Mouse (Mus musculus) Patski (cell line): ENCODE results near the gene Gabarapl1. TPM values are rescaled to one million over a fixed set of nuclear protein-coding genes. Genes with fewer than 3 reads are reported as not detected.
A peak's percentile ranks its signal among the peaks of the same experiment; 100 is the strongest.

Source experiments
- ATAC-seq: fragments of 100-300 bp; one replicate; pipeline ENCODE4 v1.8.0; 2021
- CTCF ChIA-PET: fragments of 350-600 bp; sonication (Branson Sonifier 250); formaldehyde crosslinking; loops from one replicate; lab custom pipeline; 2022; ENCODE audit warnings: inconsistent platforms; lab: Charles Lee
- POLR2A ChIA-PET: fragments of 350-600 bp; sonication (Branson Sonifier 250); formaldehyde crosslinking; loops from one replicate; lab custom pipeline; 2022; ENCODE audit warnings: antibody characterized with exemption, inconsistent platforms; lab: Charles Lee
- DNase-seq: peaks from one replicate; pipeline ENCODE4 v3.0.0-alpha.2; 2011; ENCODE audit warnings: low read depth, low spot score
- H3K27me3 ChIP-seq: fragments of 371-371 bp; one replicate; pipeline ENCODE4 v1.5.1; 2021
- CTCF ChIP-seq: fragments of 100-300 bp; IDR thresholded peaks from one replicate; pipeline ENCODE4 v1.5.1; 2021
- in situ Hi-C: fragments of 300-500 bp; cut with MboI; formaldehyde crosslinking; loops from 3 replicates; pipeline ENCODE4 v1.11.1; 2018; ENCODE audit warnings: low pct_unique_long_range_greater_than_20kb, mixed read lengths
- polyA plus RNA-seq: library from polyadenylated mRNA; unstranded; gene quantifications from one replicate; pipeline ENCODE4 v1.2.3, GENCODE M21; 2021

Gene Gabarapl1
- polyA plus RNA-seq, 1 experiment from 2014 or later = 203 TPM

DNA sequence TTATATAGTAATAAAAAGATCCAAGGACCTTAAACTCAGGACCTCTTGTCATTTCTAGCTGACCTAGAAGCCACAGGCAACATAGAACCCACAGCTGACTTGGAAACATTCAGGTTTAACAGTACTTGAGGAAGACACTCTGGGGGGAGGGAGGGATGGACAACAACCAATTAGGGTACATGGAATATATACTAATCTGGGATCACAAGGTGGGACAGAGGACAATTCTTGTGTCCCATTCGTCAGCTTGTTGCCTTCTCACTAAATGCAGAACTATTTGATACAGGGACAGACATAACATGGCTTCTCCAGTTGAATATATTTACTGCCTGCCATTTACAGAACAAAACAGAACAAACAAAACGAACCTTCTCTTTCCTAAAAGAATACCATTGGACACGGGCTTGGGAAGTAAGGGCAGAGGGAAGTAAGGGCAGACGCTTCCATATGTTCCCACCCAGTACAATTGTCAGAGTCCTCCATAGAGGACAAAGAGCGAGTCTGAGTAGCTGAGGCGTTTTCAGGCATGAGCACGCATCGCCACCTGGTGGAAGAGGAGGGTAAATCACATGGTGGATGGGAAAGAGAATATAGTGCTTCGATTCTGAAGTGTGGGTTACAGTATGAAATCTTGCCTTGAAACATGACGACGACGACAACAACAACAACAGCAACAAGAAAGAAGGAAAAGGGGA is 26.1 kb downstream of the Gabarapl1 start:
- TF ChIP-seq CTCF = peak; percentile 91
- ATAC-seq (peak; percentile 93), DNase-seq (no peak)
- H3K27me3 ChIP-seq = peaks cover 21% of the 10 kb centered on the region
- in situ Hi-C loops = no loop called here
- CTCF ChIA-PET = interaction anchor here (0.8 to 1.5 kb wide), 4 partner anchors 9 to 166 kb away, joined by 3 to 12 read pairs (median 5); no protein-coding TSS in a partner anchor
- POLR2A ChIA-PET = no interaction called here

DNA sequence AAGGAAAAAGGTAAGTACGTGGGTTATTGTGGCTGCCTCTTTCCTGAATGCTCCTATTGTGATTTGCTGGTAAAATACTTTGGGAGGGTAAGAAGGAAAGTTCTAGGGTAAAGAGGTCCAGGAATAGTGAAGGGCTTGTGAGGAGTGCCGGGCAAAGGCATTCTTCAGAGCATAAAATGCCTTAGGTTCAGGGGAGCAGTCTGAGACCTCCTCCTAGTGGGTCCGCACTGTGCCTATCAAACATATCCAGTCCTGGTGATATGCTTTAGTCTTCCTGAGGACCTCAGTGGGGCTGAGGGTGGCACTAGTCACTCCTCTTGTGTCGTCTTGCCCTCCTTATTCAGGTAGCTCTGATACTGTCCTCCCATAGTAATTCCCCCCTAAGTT is 26.7 kb downstream of the Gabarapl1 start:
- no peak for TF ChIP-seq CTCF
- ATAC-seq (no peak), DNase-seq (no peak)
- ChIA-PET POLR2A (no interaction called here), CTCF (interaction anchor here (1.2 to 1.8 kb wide), 4 partner anchors 14 to 166 kb away, joined by 3 to 12 read pairs (median 6); no protein-coding TSS in a partner anchor)
- peaks cover 24% of the 10 kb centered on the region for H3K27me3 ChIP-seq
- in situ Hi-C loops = no loop called here

DNA sequence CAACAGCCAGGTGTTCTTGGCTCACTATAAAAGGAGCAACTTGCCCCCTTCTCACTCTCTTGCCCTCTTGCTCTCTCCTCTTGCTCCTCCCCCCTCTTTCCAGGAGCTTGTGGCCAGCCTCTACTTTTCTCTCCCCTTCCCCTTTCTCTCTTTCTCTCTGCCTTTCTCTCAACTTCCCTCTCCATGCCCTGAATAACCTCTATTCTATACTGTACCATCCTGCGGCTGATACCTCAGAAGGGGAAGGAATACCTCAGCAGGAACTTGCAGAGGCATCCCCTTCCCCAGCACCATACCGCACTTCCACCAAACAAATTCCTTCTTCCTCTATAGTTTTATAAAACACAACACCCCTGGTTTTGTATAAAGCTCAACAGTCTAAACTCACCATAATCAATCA is 32.3 kb downstream of the Gabarapl1 start:
- DNase-seq (no peak), ATAC-seq (no peak)
- in situ Hi-C loops = no loop called here
- POLR2A ChIA-PET = no interaction called here
- CTCF ChIA-PET = interaction anchor here (1.7 to 2.0 kb wide), 2 partner anchors 10 to 21 kb away, joined by 4 to 7 read pairs; no protein-coding TSS in a partner anchor
- TF ChIP-seq CTCF = no peak
- H3K27me3 ChIP-seq = peaks cover 28% of the 10 kb centered on the region

DNA sequence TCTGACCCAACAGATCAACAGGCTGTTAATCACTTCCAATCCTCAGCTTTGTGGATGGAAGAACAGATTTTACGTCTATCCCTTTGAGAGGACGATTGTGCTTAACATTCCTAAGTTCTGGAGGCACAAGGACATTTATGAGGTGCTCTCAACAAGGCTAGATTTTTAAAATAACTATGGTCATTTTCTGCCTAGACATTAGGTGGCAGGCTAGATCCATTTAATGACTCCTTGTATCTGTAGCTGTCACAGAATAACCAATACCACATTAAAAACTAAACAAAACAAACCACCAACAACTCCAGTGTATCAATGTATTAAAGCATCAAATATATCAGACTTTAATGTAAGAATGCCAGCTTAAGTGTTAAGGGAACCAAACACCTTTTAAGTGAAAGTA is 42.4 kb downstream of the Gabarapl1 start:
- POLR2A ChIA-PET = no interaction called here
- ATAC-seq (peak; percentile 87), DNase-seq (no peak)
- peaks cover 45% of the 10 kb centered on the region for H3K27me3 ChIP-seq
- CTCF ChIA-PET = interaction anchor here (0.7 to 1.6 kb wide), 6 partner anchors 9 to 1843 kb away, joined by 3 to 6 read pairs (median 4); no protein-coding TSS in a partner anchor
- peak; percentile 45 for TF ChIP-seq CTCF
- in situ Hi-C loops = loop anchor here (5.0 kb wide), 1 partner anchor 1777 kb away; the partner anchor contains the start of gene Styk1

DNA sequence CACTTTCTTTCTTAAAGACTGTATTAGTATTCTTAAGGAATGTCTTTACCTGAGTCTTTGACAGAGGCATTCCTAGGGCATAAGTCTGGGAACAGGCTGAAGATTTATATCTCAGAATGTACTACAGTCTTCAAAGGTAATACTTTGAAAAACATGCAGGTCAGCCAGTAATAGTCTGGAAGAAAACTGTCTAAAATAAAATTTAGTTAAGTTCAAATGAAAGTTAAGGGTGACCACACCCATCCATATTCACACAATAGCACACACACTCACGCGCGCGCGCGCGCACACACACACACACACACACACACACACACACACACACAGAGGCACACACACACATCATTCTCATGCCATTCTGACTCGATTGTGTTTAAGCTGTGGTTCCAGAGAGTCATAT is 44.6 kb downstream of the Gabarapl1 start, which contains the start of gene Klre1:
Klre1 (plus strand) TSS at position 301 of the 400 bp plus-strand sequence.
- ChIA-PET CTCF (no interaction called here), POLR2A (no interaction called here)
- ATAC-seq (no peak), DNase-seq (no peak)
- TF ChIP-seq CTCF = no peak
- in situ Hi-C loops = loop anchor here (5.0 kb wide), 1 partner anchor 1775 kb away; the partner anchor contains the start of gene Styk1
- H3K27me3 ChIP-seq = peaks cover 31% of the 10 kb centered on the region

DNA sequence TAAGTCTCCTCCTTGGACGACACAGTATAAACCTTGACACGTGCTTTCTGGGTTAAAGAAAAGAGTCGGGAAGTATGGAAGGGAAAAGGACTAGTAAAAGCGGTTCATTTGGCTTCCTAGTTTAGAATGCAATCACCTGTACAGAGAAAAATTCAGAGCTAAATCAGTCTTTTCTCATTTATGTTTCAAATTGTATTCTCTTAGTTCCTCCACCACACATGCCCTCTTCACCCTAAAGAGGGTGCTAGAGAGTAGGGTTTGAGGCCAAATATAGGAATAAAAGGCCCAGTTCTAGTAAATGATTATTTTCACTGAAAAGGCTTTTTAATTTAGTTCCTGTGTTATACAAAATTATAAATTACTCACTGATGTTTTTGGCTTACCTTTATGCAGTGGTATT is 48.3 kb downstream of the Gabarapl1 start:
- POLR2A ChIA-PET = no interaction called here
- ATAC-seq (peak; percentile 39), DNase-seq (no peak)
- CTCF ChIA-PET = no interaction called here
- peak; percentile 44 for TF ChIP-seq CTCF
- in situ Hi-C loops = no loop called here
- peaks cover 29% of the 10 kb centered on the region for H3K27me3 ChIP-seq

DNA sequence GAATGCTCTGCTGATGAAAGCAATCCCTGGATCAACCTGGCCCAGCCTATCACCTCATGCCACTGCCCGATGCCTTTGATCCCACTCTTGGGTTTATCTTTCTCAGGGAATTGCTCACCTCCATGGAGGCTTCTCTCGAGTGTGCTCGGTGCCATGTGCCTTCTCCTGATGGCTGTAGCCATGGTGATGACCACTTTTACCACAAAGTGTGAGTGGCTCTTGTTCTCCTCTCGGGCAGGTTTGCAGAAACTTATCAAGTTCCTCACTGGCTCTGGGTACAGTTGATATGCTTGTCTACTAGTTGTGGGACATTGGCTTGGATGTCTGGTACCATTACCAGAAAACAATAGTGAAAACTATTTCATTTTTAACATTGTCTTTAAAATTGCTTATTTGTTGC is 48.9 kb downstream of the Gabarapl1 start:
- POLR2A ChIA-PET = no interaction called here
- TF ChIP-seq CTCF = no peak
- ATAC-seq = peak; percentile 8
- H3K27me3 ChIP-seq = peaks cover 29% of the 10 kb centered on the region
- in situ Hi-C loops = no loop called here
- DNase-seq = no peak
- CTCF ChIA-PET = no interaction called here

DNA sequence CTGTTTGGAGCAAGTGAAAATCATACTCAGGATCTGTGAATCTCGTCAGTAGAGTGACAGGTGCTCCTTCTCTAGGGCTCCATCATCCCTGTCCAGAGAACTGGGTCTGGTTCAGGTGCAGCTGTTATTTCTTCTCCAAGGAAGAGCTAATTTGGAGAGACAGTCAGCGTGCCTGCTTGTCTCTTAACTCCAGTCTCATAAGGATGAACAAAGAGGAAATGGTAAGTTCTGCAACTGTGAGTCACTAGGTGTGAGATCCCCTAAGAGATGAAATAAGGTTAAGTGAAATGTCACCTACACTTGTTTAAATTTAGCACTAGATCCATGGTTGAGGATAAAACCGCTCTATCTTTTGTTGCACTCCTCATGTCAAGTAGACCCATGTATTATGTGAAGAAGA is 50.1 kb downstream of the Gabarapl1 start:
- peaks cover 29% of the 10 kb centered on the region for H3K27me3 ChIP-seq
- no peak for DNase-seq
- ATAC-seq = no peak
- ChIA-PET POLR2A (no interaction called here), CTCF (no interaction called here)
- TF ChIP-seq CTCF = no peak
- in situ Hi-C loops = no loop called here

DNA sequence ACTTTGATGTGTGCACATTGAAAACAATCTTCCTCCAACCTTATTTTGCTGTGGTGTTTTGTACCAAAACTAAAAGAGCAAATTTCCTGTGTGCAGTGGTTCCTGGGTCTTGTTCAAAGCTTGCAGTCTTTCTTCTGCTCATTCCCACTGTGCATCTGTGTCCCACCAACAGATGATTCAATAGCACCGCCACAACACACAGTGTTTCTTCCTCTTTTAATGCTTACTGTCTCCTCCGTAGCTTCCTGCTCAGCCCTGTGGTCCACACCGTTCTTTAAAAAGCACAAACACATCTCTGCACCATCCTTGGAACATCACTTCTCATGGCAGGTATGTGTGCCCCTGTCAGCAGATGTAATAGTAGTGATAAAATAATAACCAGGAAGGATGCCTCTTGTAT is 58.5 kb downstream of the Gabarapl1 start, which contains the start of gene Klrd1:
Klrd1 (plus strand) TSS at position 275 of the 400 bp plus-strand sequence.
- CTCF ChIA-PET = no interaction called here
- DNase-seq (no peak), ATAC-seq (no peak)
- POLR2A ChIA-PET = no interaction called here
- in situ Hi-C loops = no loop called here
- H3K27me3 ChIP-seq = peaks cover 10% of the 10 kb centered on the region
- TF ChIP-seq CTCF = no peak

Other genes with a start within 250 kb of the Gabarapl1 start
- not detected for gene 4922502D21Rik, start 201.4 kb upstream of the Gabarapl1 start, polyA plus RNA-seq
- 0.04 TPM for gene Clec12a, start 190.5 kb upstream of the Gabarapl1 start, polyA plus RNA-seq
- not detected for gene Clec12b, start 147.3 kb upstream of the Gabarapl1 start, polyA plus RNA-seq
- not detected for gene Clec1b, start 135.9 kb upstream of the Gabarapl1 start, polyA plus RNA-seq
- gene Clec9a, start 124.3 kb upstream of the Gabarapl1 start, polyA plus RNA-seq = not detected
- not detected for gene Clec1a, start 81.2 kb upstream of the Gabarapl1 start, polyA plus RNA-seq
- gene Olr1, start 26.0 kb upstream of the Gabarapl1 start, polyA plus RNA-seq = not detected
- 0.19 TPM for gene Tmem52b, start 20.6 kb upstream of the Gabarapl1 start, polyA plus RNA-seq
- not detected for gene Klre1, start 44.7 kb downstream of the Gabarapl1 start, polyA plus RNA-seq
- not detected for gene Klrd1, start 58.6 kb downstream of the Gabarapl1 start, polyA plus RNA-seq
- not detected for gene Klrk1, start 90.7 kb downstream of the Gabarapl1 start, polyA plus RNA-seq
- gene Klrc3, start 110.2 kb downstream of the Gabarapl1 start, polyA plus RNA-seq = not detected
- not detected for gene Klrc2, start 127.5 kb downstream of the Gabarapl1 start, polyA plus RNA-seq
- gene Klrc1, start 145.8 kb downstream of the Gabarapl1 start, polyA plus RNA-seq = not detected
- not detected for gene Klri1, start 184.0 kb downstream of the Gabarapl1 start, polyA plus RNA-seq
- gene Klri2, start 207.3 kb downstream of the Gabarapl1 start, polyA plus RNA-seq = not detected